ENCODE assay signal across 13 mouse cellular contexts in the genomic region with DNA sequence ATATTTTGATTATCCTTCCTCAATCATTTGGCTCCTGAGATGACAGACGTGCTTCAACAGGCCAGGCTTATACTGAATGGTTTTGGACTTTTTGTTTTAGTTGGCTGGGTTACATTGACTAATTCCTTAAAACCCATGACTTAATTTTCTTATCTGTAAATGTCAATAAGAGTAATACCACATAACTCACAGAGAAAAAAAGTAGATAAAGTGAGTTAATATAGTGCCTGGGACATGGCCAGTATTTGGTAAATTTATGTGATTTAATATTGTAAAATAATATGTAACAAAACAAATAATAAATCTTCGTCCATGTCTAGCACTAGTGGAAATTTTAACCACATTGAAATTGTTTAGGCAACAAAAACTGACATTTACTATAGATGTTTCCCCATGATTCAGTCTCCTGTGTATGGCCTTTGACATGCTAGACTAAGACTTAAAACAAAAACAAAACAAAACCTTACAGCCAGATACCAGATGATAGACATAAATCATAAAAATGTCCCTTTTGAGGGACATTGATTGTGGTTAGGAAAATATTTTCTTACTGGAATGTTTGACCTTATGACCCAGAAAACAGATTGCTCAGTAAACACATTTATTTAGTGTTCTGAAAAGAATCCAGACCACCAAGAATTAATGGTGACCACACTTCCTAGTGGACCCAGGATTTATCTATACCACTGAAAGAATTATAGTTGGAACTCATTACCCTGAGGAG. TPM values are rescaled to one million over a fixed set of nuclear protein-coding genes. Genes with fewer than 3 reads are reported as not detected.
"Had no signal": no experiment of that assay in that cellular context is flagged by ENCODE, and none has a peak within 500 bp of the region (broad histone marks: within the 10 kb centered on the region; RNA-seq: fewer than 3 reads in every experiment).

No protein-coding gene starts in this region.

- H3K4me2 ChIP-seq: limb, embryonic 13.5 days; liver, embryonic 11.5 days; liver, embryonic 15.5 days; midbrain, embryonic 15.5 days; neural tube, embryonic 12.5 days had no signal

- H3K36me3 ChIP-seq: limb, embryonic 13.5 days; liver, embryonic 15.5 days; midbrain, embryonic 10.5 days; midbrain, embryonic 15.5 days; neural tube, embryonic 12.5 days had no signal

- H3K27me3 ChIP-seq: limb, embryonic 13.5 days; liver, embryonic 15.5 days; midbrain, embryonic 15.5 days; neural tube, embryonic 12.5 days had no signal

- ATAC-seq: lung, postnatal 0 days; midbrain, embryonic 15.5 days had no signal

- H3K9me3 ChIP-seq: limb, embryonic 13.5 days; liver, embryonic 15.5 days; midbrain, embryonic 15.5 days; neural tube, embryonic 12.5 days had no signal

- H3K4me1 ChIP-seq: limb, embryonic 13.5 days; liver, embryonic 15.5 days; midbrain, embryonic 10.5 days; midbrain, embryonic 15.5 days; neural tube, embryonic 12.5 days had no signal

- H3K27ac ChIP-seq: left cerebral cortex, adult 2 months; limb, embryonic 13.5 days; liver, embryonic 15.5 days; midbrain, embryonic 10.5 days; midbrain, embryonic 15.5 days; neural tube, embryonic 12.5 days; stomach, postnatal 0 days had no signal

- H3K9ac ChIP-seq: limb, embryonic 13.5 days; liver, embryonic 15.5 days; midbrain, embryonic 15.5 days; neural tube, embryonic 12.5 days had no signal

- DNase-seq: kidney, postnatal 25 days; lung, adult 2 months; lung, postnatal 36 days; thymus, postnatal 4 days had no signal

- H3K4me3 ChIP-seq: left cerebral cortex, adult 2 months; limb, embryonic 13.5 days; liver, embryonic 15.5 days; midbrain, embryonic 10.5 days; midbrain, embryonic 15.5 days; neural tube, embryonic 12.5 days had no signal

RNA-seq across cellular contexts. Expression of a gene that starts 31.1 kb away (rescaled TPM):
- polyA plus RNA-seq: limb, embryonic 13.5 days; midbrain, embryonic 10.5 days; midbrain, embryonic 15.5 days; neural tube, embryonic 12.5 days had no signal
